Mouse (Mus musculus): ENCODE data around the gene Wdfy4. TPM values are rescaled to one million over a fixed set of nuclear protein-coding genes. Genes with fewer than 3 reads are reported as not detected.

Gene Wdfy4
- polyA plus RNA-seq, 2 experiments = 0.60 to 0.89 TPM

DNA sequence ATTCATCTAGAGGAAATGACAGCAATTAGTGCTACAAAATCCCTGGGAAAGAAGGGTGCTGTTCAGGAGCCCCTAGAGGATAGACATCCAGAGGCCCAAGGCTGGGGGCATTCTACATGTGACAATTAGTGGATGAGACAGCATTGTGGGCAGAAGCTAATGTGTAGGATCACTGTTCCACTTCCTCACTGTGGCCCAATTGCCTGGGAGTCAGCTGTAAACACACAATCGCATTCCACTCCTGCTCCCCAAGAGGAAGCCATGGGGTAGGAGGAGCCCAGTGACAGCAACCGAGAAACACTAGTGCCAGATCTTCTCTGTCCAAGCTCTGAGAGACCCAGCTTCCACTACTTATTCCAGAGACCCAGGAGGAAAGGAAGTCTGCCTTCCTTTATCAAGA, 83.7 kb downstream of the Wdfy4 start:
- H3K9ac ChIP-seq (ENCODE audit: low read depth, low read length, severe bottlenecking) = no peak overlapping the region
- no peak overlapping the region for H3K4me2 ChIP-seq (replicated peaks; ENCODE audit: low read depth, low read length, severe bottlenecking)
- no peak overlapping the region for H3K4me3 ChIP-seq (replicated peaks; ENCODE audit: low read length)
- H3K27ac ChIP-seq (replicated peaks; ENCODE audit: low read depth, low read length) = no peak overlapping the region
- DNase-seq (ENCODE audit: low spot score) = no peak
- no peaks in the 10 kb centered on the region for H3K36me3 ChIP-seq (ENCODE audit: control insufficient read depth, insufficient read depth, low read length)
- no peaks in the 10 kb centered on the region for H3K9me3 ChIP-seq (ENCODE audit: control insufficient read depth, low read length)
- no peaks in the 10 kb centered on the region for H3K27me3 ChIP-seq (ENCODE audit: control insufficient read depth, insufficient read depth, low read length)
- no peak for TF ChIP-seq POLR2A (IDR thresholded peaks at IDR 0.05; ENCODE audit: borderline replicate concordance, extremely low read depth, insufficient read depth, insufficient read length)
- 75% methylated on average over 2 of the region's 2 CpGs for WGBS
- ATAC-seq (ENCODE audit: low FRiP score, low read depth) = no peak
- no peaks in the 10 kb centered on the region for H3K4me1 ChIP-seq (ENCODE audit: control insufficient read depth, insufficient read depth, low read length)

DNA sequence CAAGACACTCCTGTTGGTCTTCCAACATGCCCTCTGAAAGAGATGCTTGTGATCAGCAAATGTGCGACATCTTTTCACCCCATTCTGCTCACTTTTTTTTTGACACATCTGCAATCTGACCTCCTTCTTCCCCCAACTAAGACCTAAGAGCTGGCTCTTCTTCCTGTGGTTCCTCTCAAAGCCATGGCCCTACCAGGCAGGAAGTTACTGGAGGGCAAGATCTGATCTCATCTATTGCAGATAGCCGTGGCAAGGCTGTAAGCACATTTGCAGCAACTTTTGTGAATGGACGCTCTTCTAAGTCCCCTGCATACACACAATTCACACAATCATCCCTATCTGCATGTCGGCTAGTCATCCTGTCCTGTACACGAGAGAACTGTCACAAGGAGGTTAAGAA, 85.4 kb downstream of the Wdfy4 start:
- no peak for TF ChIP-seq POLR2A (IDR thresholded peaks at IDR 0.05; ENCODE audit: borderline replicate concordance, extremely low read depth, insufficient read depth, insufficient read length)
- ATAC-seq (ENCODE audit: low FRiP score, low read depth) = no peak
- no peak overlapping the region for H3K4me2 ChIP-seq (replicated peaks; ENCODE audit: low read depth, low read length, severe bottlenecking)
- no peaks in the 10 kb centered on the region for H3K27me3 ChIP-seq (ENCODE audit: control insufficient read depth, insufficient read depth, low read length)
- H3K27ac ChIP-seq (replicated peaks; ENCODE audit: low read depth, low read length) = no peak overlapping the region
- H3K36me3 ChIP-seq (ENCODE audit: control insufficient read depth, insufficient read depth, low read length) = no peaks in the 10 kb centered on the region
- no peak for DNase-seq (ENCODE audit: low spot score)
- no peak overlapping the region for H3K4me3 ChIP-seq (replicated peaks; ENCODE audit: low read length)
- H3K4me1 ChIP-seq (ENCODE audit: control insufficient read depth, insufficient read depth, low read length) = no peaks in the 10 kb centered on the region
- WGBS = 83% methylated on average over 5 of the region's 5 CpGs
- no peaks in the 10 kb centered on the region for H3K9me3 ChIP-seq (ENCODE audit: control insufficient read depth, low read length)
- no peak overlapping the region for H3K9ac ChIP-seq (ENCODE audit: low read depth, low read length, severe bottlenecking)

GRCm38 (mm10) chr14:33099111-33099510, 86.2 kb downstream of the Wdfy4 start:
- Histone ChIP-seq H3K36me3 (ENCODE audit: control insufficient read depth, insufficient read depth, low read length) (no peaks in the 10 kb centered on the region), H3K9ac (ENCODE audit: low read depth, low read length, severe bottlenecking) (no peak overlapping the region), H3K4me2 (replicated peaks; ENCODE audit: low read depth, low read length, severe bottlenecking) (no peak overlapping the region), H3K27ac (replicated peaks; ENCODE audit: low read depth, low read length) (no peak overlapping the region), H3K4me1 (ENCODE audit: control insufficient read depth, insufficient read depth, low read length) (no peaks in the 10 kb centered on the region), H3K4me3 (replicated peaks; ENCODE audit: low read length) (no peak overlapping the region), H3K27me3 (ENCODE audit: control insufficient read depth, insufficient read depth, low read length) (no peaks in the 10 kb centered on the region), H3K9me3 (ENCODE audit: control insufficient read depth, low read length) (no peaks in the 10 kb centered on the region)
- WGBS = 50% methylated on average over 7 of the region's 7 CpGs
- ATAC-seq (ENCODE audit: low FRiP score, low read depth) (no peak), DNase-seq (ENCODE audit: low spot score) (no peak)
- TF ChIP-seq POLR2A (IDR thresholded peaks at IDR 0.05; ENCODE audit: borderline replicate concordance, extremely low read depth, insufficient read depth, insufficient read length) = no peak

- Histone ChIP-seq H3K27me3 (ENCODE audit: control insufficient read depth, insufficient read depth, low read length) (no peaks in the 10 kb centered on the region), H3K9me3 (ENCODE audit: control insufficient read depth, low read length) (no peaks in the 10 kb centered on the region), H3K4me2 (replicated peaks; ENCODE audit: low read depth, low read length, severe bottlenecking) (no peak overlapping the region), H3K9ac (ENCODE audit: low read depth, low read length, severe bottlenecking) (no peak overlapping the region), H3K4me1 (ENCODE audit: control insufficient read depth, insufficient read depth, low read length) (no peaks in the 10 kb centered on the region), H3K4me3 (replicated peaks; ENCODE audit: low read length) (no peak overlapping the region), H3K27ac (replicated peaks; ENCODE audit: low read depth, low read length) (no peak overlapping the region), H3K36me3 (ENCODE audit: control insufficient read depth, insufficient read depth, low read length) (no peaks in the 10 kb centered on the region)
- 78% methylated on average over 5 of the region's 5 CpGs for WGBS
- no peak for TF ChIP-seq POLR2A (IDR thresholded peaks at IDR 0.05; ENCODE audit: borderline replicate concordance, extremely low read depth, insufficient read depth, insufficient read length)
- no peak for ATAC-seq (ENCODE audit: low FRiP score, low read depth)
- no peak for DNase-seq (ENCODE audit: low spot score)
Observed at GRCm38 (mm10) chr14:33096462-33096861, 88.8 kb downstream of the Wdfy4 start.

DNA sequence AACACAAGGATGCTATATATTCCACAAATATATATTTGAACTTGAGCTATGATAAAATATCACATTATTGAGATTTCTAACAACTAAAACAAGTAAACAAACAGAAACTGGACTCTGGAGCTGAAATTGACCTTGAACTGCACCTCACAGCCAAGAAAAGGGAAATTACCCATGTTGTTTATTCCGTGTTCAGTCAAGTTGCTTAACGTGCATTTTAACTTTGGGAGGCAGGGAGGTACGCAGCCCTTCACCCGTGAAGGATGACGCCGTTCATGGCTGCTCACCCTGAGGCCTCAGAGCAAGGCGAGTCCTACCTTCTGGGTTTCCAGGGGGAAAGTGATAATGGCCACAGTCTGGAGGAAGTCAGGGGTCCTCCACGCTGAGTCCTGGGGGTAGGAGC, 102.0 kb downstream of the Wdfy4 start:
- H3K9me3 ChIP-seq (ENCODE audit: control insufficient read depth, low read length) = no peaks in the 10 kb centered on the region
- H3K9ac ChIP-seq (ENCODE audit: low read depth, low read length, severe bottlenecking) = no peak overlapping the region
- DNase-seq (ENCODE audit: low spot score) = no peak
- no peak overlapping the region for H3K4me3 ChIP-seq (replicated peaks; ENCODE audit: low read length)
- H3K4me2 ChIP-seq (replicated peaks; ENCODE audit: low read depth, low read length, severe bottlenecking) = no peak overlapping the region
- no peak for TF ChIP-seq POLR2A (IDR thresholded peaks at IDR 0.05; ENCODE audit: borderline replicate concordance, extremely low read depth, insufficient read depth, insufficient read length)
- H3K4me1 ChIP-seq (ENCODE audit: control insufficient read depth, insufficient read depth, low read length) = no peaks in the 10 kb centered on the region
- H3K27ac ChIP-seq (replicated peaks; ENCODE audit: low read depth, low read length) = no peak overlapping the region
- WGBS = 79% methylated on average over 8 of the region's 8 CpGs
- ATAC-seq (ENCODE audit: low FRiP score, low read depth) = no peak
- no peaks in the 10 kb centered on the region for H3K27me3 ChIP-seq (ENCODE audit: control insufficient read depth, insufficient read depth, low read length)
- H3K36me3 ChIP-seq (ENCODE audit: control insufficient read depth, insufficient read depth, low read length) = no peaks in the 10 kb centered on the region

GRCm38 (mm10) chr14:33082301-33082700, 103.0 kb downstream of the Wdfy4 start:
- Histone ChIP-seq H3K9me3 (ENCODE audit: control insufficient read depth, low read length) (no peaks in the 10 kb centered on the region), H3K27ac (replicated peaks; ENCODE audit: low read depth, low read length) (no peak overlapping the region), H3K36me3 (ENCODE audit: control insufficient read depth, insufficient read depth, low read length) (no peaks in the 10 kb centered on the region), H3K4me1 (ENCODE audit: control insufficient read depth, insufficient read depth, low read length) (no peaks in the 10 kb centered on the region), H3K4me2 (replicated peaks; ENCODE audit: low read depth, low read length, severe bottlenecking) (no peak overlapping the region), H3K9ac (ENCODE audit: low read depth, low read length, severe bottlenecking) (no peak overlapping the region), H3K27me3 (ENCODE audit: control insufficient read depth, insufficient read depth, low read length) (no peaks in the 10 kb centered on the region), H3K4me3 (replicated peaks; ENCODE audit: low read length) (no peak overlapping the region)
- 52% methylated on average over 1 of the region's 1 CpGs for WGBS
- no peak for ATAC-seq (ENCODE audit: low FRiP score, low read depth)
- no peak for TF ChIP-seq POLR2A (IDR thresholded peaks at IDR 0.05; ENCODE audit: borderline replicate concordance, extremely low read depth, insufficient read depth, insufficient read length)
- no peak for DNase-seq (ENCODE audit: low spot score)

Measured in limb, embryonic 14.5 days (tissue).